Mouse (Mus musculus): ENCODE measurements around the gene Nop2. TPM values are rescaled to one million over a fixed set of nuclear protein-coding genes. Genes with fewer than 3 reads are reported as not detected.

Nop2 gene
- polyA plus RNA-seq, 1 experiment from 2014 or later, result 17.7 TPM

- no peak overlapping the region; the same call in 1 of the 2 replicates for H3K9ac ChIP-seq (replicated peaks; ENCODE audit: low read depth)
- peak; percentile 73 for ATAC-seq
These were observed 42.0 kb upstream of the Nop2 start for GRCm38 (mm10) chr6:125089521-125090321.

GRCm38 (mm10) chr6:125090341-125091085 is 41.2 kb upstream of the Nop2 start:
- H3K4me2 ChIP-seq (replicated peaks; ENCODE audit: low read depth, low read length), result peak overlapping the region; percentile 49
- no peak for DNase-seq (ENCODE audit: low spot score)
- ATAC-seq, result no peak
- 51% methylated on average over 10 of the region's 10 CpGs for WGBS
- TF ChIP-seq EP300 (IDR thresholded peaks at IDR 0.05) (no peak), CTCF (IDR thresholded peaks at IDR 0.05) (0 out of 2 replicates have a peak, but pooled peaks have one; percentile 3)
- peaks cover 5% of the 10 kb centered on the region for H3K4me1 ChIP-seq (ENCODE audit: insufficient read depth, low read depth, low read length)
- no peak overlapping the region for H3K9ac ChIP-seq (replicated peaks; ENCODE audit: low read depth)
- H3K9me3 ChIP-seq (ENCODE audit: low read length), result no peaks in the 10 kb centered on the region
- H3K27ac ChIP-seq (ENCODE audit: low read length), result peak overlapping the region; percentile 84
- no peaks in the 10 kb centered on the region for H3K36me3 ChIP-seq (ENCODE audit: insufficient read depth, low read length)
- no peaks in the 10 kb centered on the region for H3K27me3 ChIP-seq (replicated peaks; ENCODE audit: insufficient read depth, low read length)
- H3K4me3 ChIP-seq (ENCODE audit: low read depth, low read length), result no peak overlapping the region

More at GRCm38 (mm10) chr6:125089521-125090321, 42.0 kb upstream of the Nop2 start:
- WGBS, result 4% methylated on average over 15 of the region's 15 CpGs
- H3K27me3 ChIP-seq (replicated peaks; ENCODE audit: insufficient read depth, low read length), result no peaks in the 10 kb centered on the region
- peak; percentile 89 for DNase-seq (ENCODE audit: low spot score)
- no peak overlapping the region for H3K4me3 ChIP-seq (ENCODE audit: low read depth, low read length)
- peak overlapping the region; percentile 84 for H3K27ac ChIP-seq (ENCODE audit: low read length)
- peak overlapping the region; percentile 49 for H3K4me2 ChIP-seq (replicated peaks; ENCODE audit: low read depth, low read length)
- H3K4me1 ChIP-seq (ENCODE audit: insufficient read depth, low read depth, low read length), result peaks cover 5% of the 10 kb centered on the region
- TF ChIP-seq CTCF (IDR thresholded peaks at IDR 0.05), result no peak
- peak; percentile 31; the same call in 1 of the 2 replicates for TF ChIP-seq EP300 (IDR thresholded peaks at IDR 0.05)
- no peaks in the 10 kb centered on the region for H3K36me3 ChIP-seq (ENCODE audit: insufficient read depth, low read length)
- no peaks in the 10 kb centered on the region for H3K9me3 ChIP-seq (ENCODE audit: low read length)

DNA sequence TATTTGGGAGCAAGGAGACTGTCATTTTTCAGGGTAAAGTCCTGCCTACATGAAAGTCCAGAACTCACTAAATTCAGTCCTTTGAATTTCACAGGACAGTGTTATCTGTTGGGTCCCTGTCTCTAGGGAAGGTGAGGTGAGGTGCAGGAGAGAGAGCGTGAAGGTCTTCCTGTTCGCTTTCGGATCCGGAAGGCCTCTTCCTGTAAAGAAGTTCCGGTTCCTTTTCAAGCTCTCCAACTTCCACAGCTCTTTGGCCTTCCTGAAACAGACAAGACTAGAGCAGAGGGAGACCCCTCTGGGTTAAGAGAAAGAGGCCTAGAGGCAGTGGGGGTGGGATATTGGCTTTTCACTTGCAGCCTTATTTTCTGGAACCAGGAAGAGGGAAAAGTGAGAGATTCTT is 39.3 kb upstream of the Nop2 start:
- H3K4me3 ChIP-seq (ENCODE audit: low read depth, low read length), result no peak overlapping the region
- no peak overlapping the region for H3K9ac ChIP-seq (replicated peaks; ENCODE audit: low read depth)
- ATAC-seq, result no peak
- TF ChIP-seq EP300 (IDR thresholded peaks at IDR 0.05) (no peak), CTCF (IDR thresholded peaks at IDR 0.05) (no peak)
- no peak overlapping the region for H3K27ac ChIP-seq (ENCODE audit: low read length)
- no peaks in the 10 kb centered on the region for H3K9me3 ChIP-seq (ENCODE audit: low read length)
- no peak for DNase-seq (ENCODE audit: low spot score)
- peaks cover 6% of the 10 kb centered on the region for H3K4me1 ChIP-seq (ENCODE audit: insufficient read depth, low read depth, low read length)
- H3K36me3 ChIP-seq (ENCODE audit: insufficient read depth, low read length), result no peaks in the 10 kb centered on the region
- H3K4me2 ChIP-seq (replicated peaks; ENCODE audit: low read depth, low read length), result no peak overlapping the region
- H3K27me3 ChIP-seq (replicated peaks; ENCODE audit: insufficient read depth, low read length), result no peaks in the 10 kb centered on the region
- 80% methylated on average over 5 of the region's 5 CpGs for WGBS

DNA sequence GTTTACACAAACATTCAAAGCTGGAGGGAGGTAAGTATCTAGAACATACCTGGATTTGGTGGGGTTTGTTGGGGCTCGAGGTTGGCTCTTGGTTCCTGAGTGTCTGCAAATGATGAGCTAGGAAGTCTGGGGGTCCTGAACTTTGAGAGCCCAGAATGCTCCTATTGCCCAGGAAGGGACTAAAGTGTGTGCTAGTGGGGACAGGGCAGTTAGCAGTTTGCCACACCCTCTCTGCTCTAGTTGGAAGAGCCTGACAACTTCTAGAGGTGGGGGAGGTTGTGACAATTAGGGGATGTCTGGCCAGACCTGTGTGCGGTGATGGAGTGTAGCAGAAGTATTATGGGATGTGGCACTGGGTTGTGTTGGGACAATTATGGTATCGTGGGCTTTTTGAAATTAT is 36.9 kb upstream of the Nop2 start:
- no peak for ATAC-seq
- no peak for DNase-seq (ENCODE audit: low spot score)
- no peaks in the 10 kb centered on the region for H3K36me3 ChIP-seq (ENCODE audit: insufficient read depth, low read length)
- 33% methylated on average over 3 of the region's 3 CpGs for WGBS
- no peak overlapping the region for H3K4me3 ChIP-seq (ENCODE audit: low read depth, low read length)
- H3K27me3 ChIP-seq (replicated peaks; ENCODE audit: insufficient read depth, low read length), result no peaks in the 10 kb centered on the region
- H3K4me2 ChIP-seq (replicated peaks; ENCODE audit: low read depth, low read length), result no peak overlapping the region
- no peaks in the 10 kb centered on the region for H3K9me3 ChIP-seq (ENCODE audit: low read length)
- TF ChIP-seq EP300 (IDR thresholded peaks at IDR 0.05), result no peak
- TF ChIP-seq CTCF (IDR thresholded peaks at IDR 0.05), result no peak
- no peak overlapping the region for H3K9ac ChIP-seq (replicated peaks; ENCODE audit: low read depth)
- H3K4me1 ChIP-seq (ENCODE audit: insufficient read depth, low read depth, low read length), result peaks cover 25% of the 10 kb centered on the region
- peak overlapping the region; percentile 93 for H3K27ac ChIP-seq (ENCODE audit: low read length)

DNA sequence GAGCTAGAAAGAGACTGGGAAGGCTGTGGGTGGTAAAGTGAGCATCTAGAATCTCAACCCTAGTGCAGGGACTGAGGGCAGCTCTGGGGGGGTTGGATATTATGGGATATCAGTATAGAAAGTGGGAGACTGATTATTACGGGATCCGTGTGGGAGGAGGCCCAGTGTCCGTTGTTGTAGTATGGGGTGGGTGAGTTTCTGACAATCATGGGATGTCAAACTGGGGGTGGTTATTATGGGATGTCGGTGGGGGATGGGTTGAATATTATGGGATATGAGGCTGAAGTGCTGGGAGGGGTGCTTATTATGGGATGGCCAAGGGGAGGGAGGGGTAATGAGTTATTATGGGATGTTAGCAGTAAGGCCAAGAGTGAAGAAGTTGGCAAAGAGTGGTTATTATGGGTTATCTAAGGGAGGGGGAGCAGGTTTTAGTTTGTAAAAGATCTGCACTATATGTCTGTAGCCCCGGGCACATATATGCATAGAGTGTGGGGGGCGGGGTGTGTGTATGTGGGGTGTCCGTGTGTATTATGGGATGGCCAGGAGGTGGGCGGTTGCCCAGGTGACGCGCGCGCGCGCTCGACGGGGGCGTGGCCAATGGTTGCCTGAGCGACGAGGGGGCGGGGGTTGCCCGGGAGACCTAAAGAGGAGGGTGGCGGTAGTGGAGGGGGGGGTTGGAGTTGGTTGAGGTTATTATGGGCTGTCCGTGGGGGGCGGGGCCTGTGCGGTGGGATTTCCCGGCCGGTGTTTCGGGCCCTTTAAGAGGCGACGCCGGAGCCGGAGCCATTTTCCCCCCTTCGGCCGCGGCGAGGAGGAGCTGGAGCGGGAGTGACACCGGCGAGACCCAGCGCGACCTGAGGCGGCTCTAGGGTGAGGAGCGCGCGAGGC is 36.1 kb upstream of the Nop2 start, which contains the start of gene Chd4:
TSS of gene Chd4 (plus strand) at position 591 of the 888 bp plus-strand sequence.
- Histone ChIP-seq H3K4me3 (ENCODE audit: low read depth, low read length) (peak within 1 kb of the TSS; percentile 82), H3K9ac (replicated peaks; ENCODE audit: low read depth) (peak within 1 kb of the TSS; percentile 77), H3K27ac (ENCODE audit: low read length) (peak within 1 kb of the TSS; percentile 93), H3K36me3 (ENCODE audit: insufficient read depth, low read length) (peaks cover 7% of the 10 kb centered on the region; the same call in 1 of the 2 replicates), H3K4me1 (ENCODE audit: insufficient read depth, low read depth, low read length) (peaks cover 20% of the 10 kb centered on the region), H3K4me2 (replicated peaks; ENCODE audit: low read depth, low read length) (peak within 1 kb of the TSS; percentile 88), H3K27me3 (replicated peaks; ENCODE audit: insufficient read depth, low read length) (no peaks in the 10 kb centered on the region), H3K9me3 (ENCODE audit: low read length) (no peaks in the 10 kb centered on the region)
- DNase-seq (ENCODE audit: low spot score) (peak; percentile 96), ATAC-seq (peak; percentile 84)
- TF ChIP-seq EP300 (IDR thresholded peaks at IDR 0.05) (peak; percentile 44; the same call in 1 of the 2 replicates), CTCF (IDR thresholded peaks at IDR 0.05) (no peak)
- WGBS, result 3% methylated on average over 31 of the region's 45 CpGs

Measured in lung, postnatal 0 days (tissue).